Mouse (Mus musculus) hematopoietic stem cell, adult 5-6 weeks (primary cell): ENCODE measurements at regions not wholly inside any gene's neighbourhood (a gene's known extent, or its start where the extent isn't known, plus 50 kb on each side); places are given as distances from the start of the nearest gene placed in this dataset.

Experiments used
- ATAC-seq, 2 experiments: fragments of 125-278 bp in 1 of 2; replicated peaks in 1 of 2; 2 replicates each; pipeline ENCODE4 v1.8.0; 2016 to 2017; ENCODE audit warnings: inconsistent platforms in 2 of 2, mild to moderate bottlenecking in 2 of 2, moderate number of reproducible peaks in 2 of 2, low read depth in 1 of 2, moderate TSS enrichment in 1 of 2; ENCODE audit not compliant: low FRiP score in 2 of 2, poor library complexity in 2 of 2, severe bottlenecking in 2 of 2, insufficient read depth in 1 of 2, low TSS enrichment in 1 of 2

GRCm38 (mm10) chr15:36682832-36683231, 324.7 kb downstream of the Zfp706 start:
- 0 out of 4 replicates have a peak, but pooled peaks of 1 of the 2 experiments have one; percentile 7 for ATAC-seq

- no peak for ATAC-seq
Observed at GRCm38 (mm10) chr15:36682159-36682558, 325.4 kb downstream of the Zfp706 start.

- no peak for ATAC-seq
Observed at GRCm38 (mm10) chr15:36680361-36681140, 327.0 kb downstream of the Zfp706 start.

- no peak for ATAC-seq
Observed at GRCm38 (mm10) chr15:36679577-36679976, 328.0 kb downstream of the Zfp706 start.

GRCm38 (mm10) chr15:36669748-36670147, 337.8 kb downstream of the Zfp706 start:
- no peak for ATAC-seq

- peak; percentile 92 to 95 for ATAC-seq
Observed at GRCm38 (mm10) chr15:36666566-36666965, 341.0 kb downstream of the Zfp706 start.

GRCm38 (mm10) chr15:36664391-36664790, 343.2 kb downstream of the Zfp706 start:
- ATAC-seq: no peak

GRCm38 (mm10) chr15:36660986-36661385, 346.6 kb downstream of the Zfp706 start:
- ATAC-seq: no peak
